8 mouse cellular contexts compared by ENCODE assay signal in the genomic region with DNA sequence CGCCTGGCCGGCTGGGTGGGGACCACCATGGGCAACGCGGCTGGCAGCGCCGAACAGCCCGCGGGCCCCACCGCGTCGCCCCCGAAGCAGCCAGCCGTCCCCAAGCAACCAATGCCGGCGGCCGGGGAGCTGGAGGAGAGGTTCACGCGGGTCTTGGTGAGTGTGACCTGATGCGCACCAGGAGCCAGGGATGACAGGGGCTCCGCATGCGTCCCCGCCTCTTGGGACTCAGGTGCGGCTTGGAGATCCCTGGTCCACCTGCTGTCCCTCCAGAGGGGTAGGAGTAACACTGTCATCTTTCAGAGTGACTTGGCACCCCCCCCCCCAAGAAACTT. TPM values are rescaled to one million over a fixed set of nuclear protein-coding genes. Genes with fewer than 3 reads are reported as not detected.
DNase-seq lines count a peak whose midpoint lies in the region; ATAC-seq and TF ChIP-seq lines count a peak whose summit lies in the region.

No protein-coding gene starts in this region.

- peak overlapping the region; percentile 83 for H3K9ac ChIP-seq in liver, adult 2 months (ENCODE audit: low read depth, low read length)
- peak overlapping the region; percentile 62 for H3K9ac ChIP-seq in embryonic facial prominence, embryonic 14.5 days (ENCODE audit: low read depth, low read length)
- peak overlapping the region; percentile 59 for H3K9ac ChIP-seq in intestine, embryonic 15.5 days
- peak overlapping the region; percentile 73 for H3K9ac ChIP-seq in neural tube, embryonic 14.5 days (replicated peaks; ENCODE audit: low read depth, low read length)

- no peak for DNase-seq in liver, adult 2 months (ENCODE audit: extremely low read depth, low read depth, low spot score)
- no peak for DNase-seq in liver
- no peak for DNase-seq in embryonic facial prominence, embryonic 14.5 days (ENCODE audit: low spot score)
- DNase-seq in spleen, adult 18-20 months, result no peak
- no peak for DNase-seq in spleen, postnatal 36 days (ENCODE audit: low spot score in 2 of 2)
- no peak for DNase-seq in adrenal gland, postnatal 4 days (ENCODE audit: low spot score in 2 of 2)

- H3K79me2 ChIP-seq in liver, adult 2 months (ENCODE audit: control insufficient read depth, insufficient read depth, low read length), result no peaks in the 10 kb centered on the region

- no peak for ATAC-seq in embryonic facial prominence, embryonic 14.5 days (ENCODE audit: low read depth)
- peak; percentile 5; the same call in 1 of the 2 replicates for ATAC-seq in intestine, embryonic 15.5 days
- ATAC-seq in neural tube, embryonic 14.5 days (ENCODE audit: low read depth), result no peak

- no peak for TF ChIP-seq CTCF in liver, adult 2 months (IDR thresholded peaks at IDR 0.05; ENCODE audit: low read depth, low read length)

- H3K4me2 ChIP-seq in embryonic facial prominence, embryonic 14.5 days (ENCODE audit: low read depth, low read length), result peak overlapping the region; percentile 98
- H3K4me2 ChIP-seq in intestine, embryonic 15.5 days (replicated peaks), result peak overlapping the region; percentile 97
- H3K4me2 ChIP-seq in neural tube, embryonic 14.5 days (ENCODE audit: low read depth, low read length), result peak overlapping the region; percentile 81

- H3K9me3 ChIP-seq in embryonic facial prominence, embryonic 14.5 days (ENCODE audit: control insufficient read depth, low read length), result no peaks in the 10 kb centered on the region
- H3K9me3 ChIP-seq in intestine, embryonic 15.5 days, result no peaks in the 10 kb centered on the region
- no peaks in the 10 kb centered on the region for H3K9me3 ChIP-seq in neural tube, embryonic 14.5 days (ENCODE audit: control insufficient read depth, low read length)

- no peaks in the 10 kb centered on the region for H3K4me1 ChIP-seq in liver, adult 2 months (ENCODE audit: control insufficient read depth, insufficient read depth, low read length)
- H3K4me1 ChIP-seq in embryonic facial prominence, embryonic 14.5 days (ENCODE audit: control insufficient read depth, insufficient read depth, low read length), result no peaks in the 10 kb centered on the region; the same call in 1 of the 2 replicates
- peaks cover 9% of the 10 kb centered on the region for H3K4me1 ChIP-seq in intestine, embryonic 15.5 days (replicated peaks)
- H3K4me1 ChIP-seq in neural tube, embryonic 14.5 days (ENCODE audit: control insufficient read depth, insufficient read depth, low read length), result peaks cover 13% of the 10 kb centered on the region

- peak overlapping the region; percentile 81; the same call in 1 of the 2 replicates for H3K4me3 ChIP-seq in liver, adult 2 months (ENCODE audit: insufficient read depth, low read depth, low read length)
- peak overlapping the region; percentile 60 for H3K4me3 ChIP-seq in embryonic facial prominence, embryonic 14.5 days (ENCODE audit: low read depth, low read length)
- peak overlapping the region; percentile 55 for H3K4me3 ChIP-seq in intestine, embryonic 15.5 days (replicated peaks)
- peak overlapping the region; percentile 62 for H3K4me3 ChIP-seq in neural tube, embryonic 14.5 days (ENCODE audit: low read depth, low read length)

- no peaks in the 10 kb centered on the region for H3K36me3 ChIP-seq in liver, adult 2 months (ENCODE audit: control insufficient read depth, insufficient read depth, low read length)
- H3K36me3 ChIP-seq in embryonic facial prominence, embryonic 14.5 days (ENCODE audit: control insufficient read depth, insufficient read depth, low read length), result no peaks in the 10 kb centered on the region
- H3K36me3 ChIP-seq in intestine, embryonic 15.5 days, result no peaks in the 10 kb centered on the region
- H3K36me3 ChIP-seq in neural tube, embryonic 14.5 days (ENCODE audit: control insufficient read depth, insufficient read depth, low read length), result no peaks in the 10 kb centered on the region

- TF ChIP-seq POLR2A in liver, adult 2 months (IDR thresholded peaks at IDR 0.05; ENCODE audit: extremely low read depth, insufficient read depth, low read length), result no peak

- WGBS in liver, adult 2 months, result 8% methylated on average over 23 of the region's 23 CpGs
- 0% methylated on average over 7 of the region's 23 CpGs for whole genome bisulfite sequencing in embryonic facial prominence, embryonic 14.5 days
- WGBS in intestine, embryonic 15.5 days, result 2% methylated on average over 22 of the region's 23 CpGs
- WGBS in neural tube, embryonic 14.5 days, result 1% methylated on average over 13 of the region's 23 CpGs

- H3K27me3 ChIP-seq in liver, adult 2 months (ENCODE audit: control insufficient read depth, insufficient read depth, low read length), result peaks cover 3% of the 10 kb centered on the region; the same call in 1 of the 2 replicates
- peaks cover 36% of the 10 kb centered on the region for H3K27me3 ChIP-seq in embryonic facial prominence, embryonic 14.5 days (replicated peaks; ENCODE audit: control insufficient read depth, insufficient read depth, low read length)
- H3K27me3 ChIP-seq in intestine, embryonic 15.5 days (replicated peaks), result peaks cover 34% of the 10 kb centered on the region
- H3K27me3 ChIP-seq in neural tube, embryonic 14.5 days (ENCODE audit: control insufficient read depth, insufficient read depth, low read length), result peaks cover 4% of the 10 kb centered on the region; the same call in 1 of the 2 replicates

- H3K27ac ChIP-seq in liver, adult 2 months (replicated peaks; ENCODE audit: insufficient read depth, low read depth, low read length), result no peak overlapping the region; the same call in 1 of the 2 replicates
- H3K27ac ChIP-seq in embryonic facial prominence, embryonic 14.5 days (replicated peaks; ENCODE audit: low read depth, low read length), result no peak overlapping the region
- H3K27ac ChIP-seq in intestine, embryonic 15.5 days, result no peak overlapping the region
- no peak overlapping the region for H3K27ac ChIP-seq in neural tube, embryonic 14.5 days (ENCODE audit: low read depth, low read length)

RNA-seq across cellular contexts. Expression of a gene that starts 0.3 kb away (rescaled TPM):
- total RNA-seq in liver, adult 2 months (2014; rRNA removed), result 0.46 and 0.74 TPM in 2 replicates
- 0.86 and 2.2 TPM in 2 replicates for polyA plus RNA-seq in liver, adult 2 months (2012; rRNA removed)
- polyA plus RNA-seq in embryonic facial prominence, embryonic 14.5 days (2014; fragmentation: Nextera tagmentation; extraction: Ambion mirVana), result 3.3 and 3.5 TPM in 2 replicates
- polyA plus RNA-seq in intestine, embryonic 15.5 days (2015; fragmentation: Nextera tagmentation; extraction: Ambion mirVana), result 2.0 and 2.2 TPM in 2 replicates
- polyA plus RNA-seq in neural tube, embryonic 14.5 days (2014; fragmentation: Nextera tagmentation; extraction: Ambion mirVana), result 5.1 and 9.2 TPM in 2 replicates
- total RNA-seq in adrenal gland, postnatal 4 days (2021), result 10 to 100 TPM; 13.4 to 14.2 TPM

RNA-seq across cellular contexts. Expression of a gene that starts 37.1 kb away (rescaled TPM):
- total RNA-seq in liver, adult 2 months (2014; rRNA removed), result not detected in 2 replicates
- not detected in 2 replicates for polyA plus RNA-seq in liver, adult 2 months (2012; rRNA removed)
- polyA plus RNA-seq in embryonic facial prominence, embryonic 14.5 days (2014; fragmentation: Nextera tagmentation; extraction: Ambion mirVana), result 1.0 and 1.6 TPM in 2 replicates
- 0.73 and 1.0 TPM in 2 replicates for polyA plus RNA-seq in intestine, embryonic 15.5 days (2015; fragmentation: Nextera tagmentation; extraction: Ambion mirVana)
- 1.4 and 2.4 TPM in 2 replicates for polyA plus RNA-seq in neural tube, embryonic 14.5 days (2014; fragmentation: Nextera tagmentation; extraction: Ambion mirVana)
- under 1 TPM; 0.45 to 0.70 TPM for total RNA-seq in adrenal gland, postnatal 4 days (2021)

RNA-seq across cellular contexts. Expression of a gene that starts 39.0 kb away (rescaled TPM):
- 1.3 and 1.8 TPM in 2 replicates for total RNA-seq in liver, adult 2 months (2014; rRNA removed)
- 1.6 and 1.9 TPM in 2 replicates for polyA plus RNA-seq in liver, adult 2 months (2012; rRNA removed)
- 6.8 and 9.5 TPM in 2 replicates for polyA plus RNA-seq in embryonic facial prominence, embryonic 14.5 days (2014; fragmentation: Nextera tagmentation; extraction: Ambion mirVana)
- polyA plus RNA-seq in intestine, embryonic 15.5 days (2015; fragmentation: Nextera tagmentation; extraction: Ambion mirVana), result 7.9 and 8.8 TPM in 2 replicates
- 24.4 and 29.8 TPM in 2 replicates for polyA plus RNA-seq in neural tube, embryonic 14.5 days (2014; fragmentation: Nextera tagmentation; extraction: Ambion mirVana)
- 10 to 100 TPM; 10.4 to 11.8 TPM for total RNA-seq in adrenal gland, postnatal 4 days (2021)

RNA-seq across cellular contexts. Expression of a gene that starts 47.0 kb away (rescaled TPM):
- total RNA-seq in liver, adult 2 months (2014; rRNA removed), result not detected in 2 replicates
- polyA plus RNA-seq in liver, adult 2 months (2012; rRNA removed), result not detected in 2 replicates
- not detected in 2 replicates for polyA plus RNA-seq in embryonic facial prominence, embryonic 14.5 days (2014; fragmentation: Nextera tagmentation; extraction: Ambion mirVana)
- not detected in 2 replicates for polyA plus RNA-seq in intestine, embryonic 15.5 days (2015; fragmentation: Nextera tagmentation; extraction: Ambion mirVana)
- 0.32 and 0.92 TPM in 2 replicates for polyA plus RNA-seq in neural tube, embryonic 14.5 days (2014; fragmentation: Nextera tagmentation; extraction: Ambion mirVana)
- not detected for total RNA-seq in adrenal gland, postnatal 4 days (2021)

RNA-seq across cellular contexts. Expression of a gene that starts 55.2 kb away (rescaled TPM):
- total RNA-seq in liver, adult 2 months (2014; rRNA removed), result 10.2 and 10.5 TPM in 2 replicates
- polyA plus RNA-seq in liver, adult 2 months (2012; rRNA removed), result 12.1 and 13.5 TPM in 2 replicates
- polyA plus RNA-seq in embryonic facial prominence, embryonic 14.5 days (2014; fragmentation: Nextera tagmentation; extraction: Ambion mirVana), result 7.3 and 8.9 TPM in 2 replicates
- polyA plus RNA-seq in intestine, embryonic 15.5 days (2015; fragmentation: Nextera tagmentation; extraction: Ambion mirVana), result 4.1 and 4.7 TPM in 2 replicates
- polyA plus RNA-seq in neural tube, embryonic 14.5 days (2014; fragmentation: Nextera tagmentation; extraction: Ambion mirVana), result 5.8 and 6.1 TPM in 2 replicates
- total RNA-seq in adrenal gland, postnatal 4 days (2021), result 10 to 100 TPM; 50.6 to 53.4 TPM
